Mouse (Mus musculus): Measurements from ENCODE around the gene Trhr2.

- no peak for TF ChIP-seq POLR2A (IDR thresholded peaks at IDR 0.05; ENCODE audit: borderline replicate concordance, low read depth, low read length)
- no peak for TF ChIP-seq CTCF (IDR thresholded peaks at IDR 0.05; ENCODE audit: low read depth, low read length)
Observed at GRCm38 (mm10) chr8:122312553-122312952, 48.0 kb downstream of the Trhr2 start.

Data from bone marrow macrophage, adult 2 months (primary cell).